Mouse (Mus musculus): Measurements from ENCODE around the gene Mgll.

The Mgll gene

DNA sequence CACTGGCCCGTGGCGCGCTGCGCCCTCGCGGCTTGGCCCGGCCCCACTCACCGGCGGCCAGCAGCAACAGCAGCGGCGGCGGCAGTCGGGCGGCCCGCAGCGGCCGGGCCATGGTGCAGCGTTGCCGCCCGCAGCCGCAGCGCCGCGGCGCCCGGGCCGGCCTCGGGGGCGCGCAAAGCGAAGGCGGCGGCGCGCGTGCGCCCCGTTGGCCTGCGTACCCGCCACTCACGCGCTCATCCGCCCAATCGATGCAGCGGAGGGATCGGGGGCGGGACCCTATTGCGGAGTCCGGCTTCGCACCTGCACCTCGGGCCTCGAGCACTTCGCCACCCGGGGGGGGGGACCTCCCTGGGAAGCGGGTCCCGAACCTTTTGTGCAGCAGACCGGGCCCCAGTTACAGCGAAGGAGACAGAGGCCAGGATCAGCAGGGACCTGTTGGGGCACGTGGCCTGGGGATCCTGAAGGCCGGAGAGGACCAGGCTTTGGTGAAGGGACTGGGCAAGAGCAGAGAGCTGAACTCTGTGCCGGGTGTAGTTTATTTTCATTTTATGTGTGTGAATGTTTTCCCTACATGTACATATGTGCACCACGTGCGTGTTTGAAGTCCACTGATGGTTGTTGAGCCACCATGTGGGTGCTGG lies 150.8 kb downstream of the Mgll start, which contains the start of gene Podxl2:
TSS of gene Podxl2 (minus strand) at position 177 of the 641 bp plus-strand sequence.
- DNase-seq (ENCODE audit: extremely low read depth, insufficient read length, low spot score) = no peak
